In genomic region chr10:126330305-126330969, GRCm38 (mm10) we compare ENCODE assay signal across 8 mouse cellular contexts.
DNase-seq lines count a peak whose midpoint lies in the region; ATAC-seq lines count a peak whose summit lies in the region.

No protein-coding gene starts in this region.

- 0 out of 2 replicates have a peak overlapping the region, but pooled peaks have one; percentile 5 for H3K9ac ChIP-seq in forebrain, embryonic 13.5 days
- H3K9ac ChIP-seq in heart, embryonic 16.5 days (ENCODE audit: low read length) = peak overlapping the region; percentile 56
- no peak overlapping the region for H3K9ac ChIP-seq in liver, embryonic 11.5 days (ENCODE audit: low read depth, low read length)

- no peak overlapping the region for H3K4me3 ChIP-seq in forebrain, embryonic 13.5 days
- H3K4me3 ChIP-seq in heart, embryonic 16.5 days (ENCODE audit: low read length) = no peak overlapping the region; the same call in 1 of the 2 replicates
- H3K4me3 ChIP-seq in liver, embryonic 11.5 days (ENCODE audit: low read depth, low read length) = no peak overlapping the region

- no peak for ATAC-seq in CD4-positive, CD25-positive, alpha-beta regulatory T cell, adult 4 months
- peak; percentile 97 for ATAC-seq in forebrain, embryonic 13.5 days
- peak; percentile 92 for ATAC-seq in heart, embryonic 16.5 days (replicated peaks; ENCODE audit: extremely low read depth, insufficient read depth, low FRiP score)
- peak; percentile 86 for ATAC-seq in liver, embryonic 11.5 days (replicated peaks; ENCODE audit: low FRiP score)

- no peak overlapping the region for H3K27ac ChIP-seq in forebrain, embryonic 13.5 days
- no peak overlapping the region for H3K27ac ChIP-seq in heart, embryonic 16.5 days (ENCODE audit: low read length)
- no peak overlapping the region for H3K27ac ChIP-seq in liver, embryonic 11.5 days (ENCODE audit: low read depth, low read length)

- WGBS in forebrain, embryonic 13.5 days = 8% methylated on average over 17 of the region's 17 CpGs
- WGBS in heart, embryonic 16.5 days = 8% methylated on average over 17 of the region's 17 CpGs
- WGBS in liver, embryonic 11.5 days = 8% methylated on average over 17 of the region's 17 CpGs

- H3K4me1 ChIP-seq in forebrain, embryonic 13.5 days = no peaks in the 10 kb centered on the region
- no peaks in the 10 kb centered on the region for H3K4me1 ChIP-seq in heart, embryonic 16.5 days (ENCODE audit: control insufficient read depth, insufficient read depth, low read length)
- no peaks in the 10 kb centered on the region for H3K4me1 ChIP-seq in liver, embryonic 11.5 days (replicated peaks; ENCODE audit: control insufficient read depth, insufficient read depth, low read length)

- no peaks in the 10 kb centered on the region for H3K36me3 ChIP-seq in forebrain, embryonic 13.5 days (ENCODE audit: poor library complexity, severe bottlenecking)
- H3K36me3 ChIP-seq in heart, embryonic 16.5 days (ENCODE audit: control insufficient read depth, insufficient read depth) = no peaks in the 10 kb centered on the region
- no peaks in the 10 kb centered on the region for H3K36me3 ChIP-seq in liver, embryonic 11.5 days (ENCODE audit: control insufficient read depth, insufficient read depth, low read length)
- no peaks in the 10 kb centered on the region for H3K36me3 ChIP-seq in splenic B cell, adult 2 months (ENCODE audit: control insufficient read depth, insufficient read depth, low read length, poor library complexity, severe bottlenecking)

- H3K4me2 ChIP-seq in forebrain, embryonic 13.5 days = peak overlapping the region; percentile 51
- H3K4me2 ChIP-seq in heart, embryonic 16.5 days (ENCODE audit: low read depth, low read length) = peak overlapping the region; percentile 39; the same call in 1 of the 2 replicates
- H3K4me2 ChIP-seq in liver, embryonic 11.5 days = no peak overlapping the region

- peak; percentile 6 for DNase-seq in CD4-positive, CD25-positive, alpha-beta regulatory T cell, adult 2 months (ENCODE audit: low read depth, low spot score)
- DNase-seq in kidney, postnatal 25 days = peak; percentile 94 to 96
- DNase-seq in liver, embryonic 11.5 days (ENCODE audit: low spot score) = peak; percentile 86
- peak; percentile 96 for DNase-seq in neural tube, embryonic 10.5 days (ENCODE audit: extremely low spot score, low spot score)
- peak; percentile 86 for DNase-seq in splenic B cell, adult 2 months (ENCODE audit: low read depth, low spot score)

- H3K27me3 ChIP-seq in forebrain, embryonic 13.5 days = no peaks in the 10 kb centered on the region
- H3K27me3 ChIP-seq in heart, embryonic 16.5 days (ENCODE audit: control insufficient read depth, insufficient read depth, low read length) = no peaks in the 10 kb centered on the region
- H3K27me3 ChIP-seq in liver, embryonic 11.5 days (replicated peaks; ENCODE audit: control insufficient read depth, insufficient read depth, low read length) = no peaks in the 10 kb centered on the region
- H3K27me3 ChIP-seq in splenic B cell, adult 2 months (ENCODE audit: control insufficient read depth, insufficient read depth, low read length, poor library complexity, severe bottlenecking) = no peaks in the 10 kb centered on the region

- H3K9me3 ChIP-seq in forebrain, embryonic 13.5 days (replicated peaks) = no peaks in the 10 kb centered on the region
- H3K9me3 ChIP-seq in heart, embryonic 16.5 days (replicated peaks; ENCODE audit: control insufficient read depth, low read length) = no peaks in the 10 kb centered on the region
- H3K9me3 ChIP-seq in liver, embryonic 11.5 days (ENCODE audit: control insufficient read depth, low read length) = no peaks in the 10 kb centered on the region

Comparison
In these comparisons a context has a peak if more than half of its experiments do, and no peak if none do; other contexts are left out.
1. DNase-seq: peak in every context shown above with its lines; median percentile 96 in neural tube, embryonic 10.5 days; 95 in kidney, postnatal 25 days; 86 in liver, embryonic 11.5 days; 86 in splenic B cell, adult 2 months; 6 in CD4-positive, CD25-positive, alpha-beta regulatory T cell, adult 2 months.